Mouse (Mus musculus) WW6 (cell line): ENCODE data around the gene Pcsk5.

Source experiments
- DNase-seq: peaks from one replicate; pipeline ENCODE4 v3.0.0-alpha.2; 2013; ENCODE audit warnings: low read depth, low spot score

Gene Pcsk5

DNA sequence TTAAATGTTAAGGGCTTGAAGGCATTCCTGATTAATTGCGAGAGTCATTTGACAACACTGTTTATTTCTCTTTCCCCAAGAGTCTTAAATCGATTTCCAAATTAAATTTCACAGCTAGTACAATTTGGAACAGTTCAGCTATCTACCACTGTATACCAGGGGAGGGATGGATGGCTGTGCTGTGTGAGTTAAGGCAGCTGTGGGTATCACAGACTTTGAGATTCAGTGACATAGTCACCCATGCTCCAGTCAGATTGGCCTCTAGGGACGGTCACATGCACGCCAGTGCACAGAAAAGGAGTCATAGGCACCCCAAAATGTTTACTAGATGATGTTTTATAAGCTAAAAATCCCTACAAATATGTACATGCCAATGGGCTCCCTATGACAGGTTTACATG lies 260.0 kb downstream of the Pcsk5 start:
- DNase-seq, result no peak

DNA sequence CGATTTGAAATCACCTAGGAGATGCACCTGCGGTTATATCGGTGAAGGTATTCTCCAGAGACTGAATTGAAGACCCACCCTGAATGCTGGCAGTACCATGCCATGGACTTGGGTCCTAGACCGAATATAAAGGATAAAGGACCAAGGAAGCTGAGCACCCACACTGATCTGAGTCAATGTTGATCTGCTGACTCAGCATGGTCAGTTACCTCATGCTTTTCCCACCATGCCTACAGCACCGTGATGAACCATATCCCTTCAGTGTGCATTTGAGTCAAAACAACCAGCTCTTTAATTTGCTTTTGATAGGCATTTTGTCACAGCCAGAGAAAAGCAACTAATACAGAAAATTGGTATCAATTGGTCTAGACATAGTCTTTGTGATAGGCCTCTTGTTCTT lies 262.9 kb downstream of the Pcsk5 start:
- DNase-seq, result no peak

DNA sequence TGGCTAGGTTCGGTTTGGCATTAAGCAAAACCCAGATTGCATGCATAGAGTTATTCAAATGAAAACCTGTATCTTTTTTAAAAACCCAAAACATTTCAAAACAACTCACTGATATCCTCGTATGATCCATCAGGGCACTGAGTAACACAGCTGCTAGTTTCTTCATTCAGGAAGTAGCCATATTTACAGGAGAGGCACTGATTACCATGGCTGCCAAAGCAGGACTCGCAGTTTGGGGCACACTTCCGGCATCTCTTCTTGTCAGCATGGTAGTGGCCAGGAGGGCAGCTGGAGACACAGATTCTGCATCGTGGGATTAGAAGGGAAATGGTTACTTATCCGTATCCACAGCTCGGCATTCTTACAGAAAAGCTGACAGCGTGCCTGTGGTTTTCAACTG lies 265.1 kb downstream of the Pcsk5 start:
- DNase-seq, result no peak

DNA sequence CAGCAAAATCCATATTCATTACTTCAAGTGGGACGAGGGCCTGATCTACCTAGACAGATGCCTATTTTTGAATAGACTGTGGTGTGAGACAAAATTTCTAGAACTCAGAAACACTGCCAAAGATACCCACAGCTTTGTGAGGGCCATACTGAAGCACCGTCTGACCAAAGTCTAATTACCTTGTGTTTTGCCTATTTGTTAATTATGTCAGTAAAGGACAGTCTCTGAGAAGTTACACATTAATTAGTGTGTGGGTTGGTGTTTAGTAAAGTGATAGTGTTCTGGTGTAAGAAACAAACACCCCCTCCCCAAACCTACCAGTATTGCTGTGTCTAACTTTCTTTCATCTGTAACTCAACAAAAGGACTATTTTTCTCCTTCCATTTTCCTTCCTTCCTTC lies 266.5 kb downstream of the Pcsk5 start:
- DNase-seq, result no peak

DNA sequence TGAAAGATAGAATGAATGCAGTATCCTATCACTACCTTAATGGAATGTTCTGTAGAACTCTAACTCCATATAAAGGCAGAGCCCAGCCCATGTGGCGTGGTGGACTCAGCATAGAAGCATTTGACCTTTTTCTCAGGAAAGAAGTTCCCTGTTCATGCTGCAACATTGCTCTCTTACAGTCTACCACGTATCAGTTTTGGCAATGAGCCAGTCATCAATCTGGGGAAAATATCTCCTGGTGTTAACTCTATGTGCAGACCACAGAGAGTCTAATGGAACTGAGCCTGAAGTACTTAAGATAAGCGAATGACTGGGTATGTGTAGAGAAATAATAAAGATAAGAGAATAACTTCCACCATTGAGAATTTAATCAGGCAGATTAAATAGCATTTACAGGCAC lies 270.2 kb downstream of the Pcsk5 start:
- no peak for DNase-seq

DNA sequence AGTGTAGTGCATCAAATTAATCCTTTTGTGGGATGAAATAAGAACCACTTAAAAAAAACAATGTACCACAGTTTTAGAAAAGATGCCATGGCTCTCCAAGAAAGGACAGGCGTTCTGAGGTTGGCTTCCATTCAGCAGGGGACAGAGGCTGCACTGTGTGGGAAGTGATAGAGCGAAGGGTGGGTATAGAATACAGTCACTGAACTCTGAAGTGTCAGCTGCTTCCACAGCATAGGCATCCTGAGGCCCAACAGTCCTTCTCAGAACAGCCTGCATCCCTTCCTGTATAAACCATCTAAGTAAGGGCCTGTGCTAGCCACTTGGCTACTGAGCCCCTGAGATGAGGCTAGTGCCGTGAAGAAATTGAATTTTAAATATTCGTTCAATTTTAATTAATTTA lies 271.3 kb downstream of the Pcsk5 start:
- no peak for DNase-seq

DNA sequence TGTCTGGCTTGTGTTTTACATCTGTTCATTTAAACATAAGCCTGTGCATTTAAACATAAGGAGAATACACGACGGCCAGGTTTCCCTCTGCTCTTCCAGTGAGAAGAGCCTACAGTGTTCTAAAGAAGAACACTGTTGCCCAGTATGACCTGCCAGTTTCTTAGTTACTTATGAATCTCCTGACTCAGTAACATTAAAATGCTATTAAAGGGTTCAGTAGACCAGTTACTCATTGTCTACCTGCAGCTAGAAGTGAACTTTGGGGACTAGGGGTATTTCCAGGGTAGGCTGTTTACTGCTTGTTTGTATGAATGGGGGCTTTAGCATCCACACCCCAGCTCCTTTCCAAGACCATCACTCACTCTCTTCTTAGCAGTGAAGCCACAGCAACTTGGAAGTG lies 278.7 kb downstream of the Pcsk5 start:
- no peak for DNase-seq

DNA sequence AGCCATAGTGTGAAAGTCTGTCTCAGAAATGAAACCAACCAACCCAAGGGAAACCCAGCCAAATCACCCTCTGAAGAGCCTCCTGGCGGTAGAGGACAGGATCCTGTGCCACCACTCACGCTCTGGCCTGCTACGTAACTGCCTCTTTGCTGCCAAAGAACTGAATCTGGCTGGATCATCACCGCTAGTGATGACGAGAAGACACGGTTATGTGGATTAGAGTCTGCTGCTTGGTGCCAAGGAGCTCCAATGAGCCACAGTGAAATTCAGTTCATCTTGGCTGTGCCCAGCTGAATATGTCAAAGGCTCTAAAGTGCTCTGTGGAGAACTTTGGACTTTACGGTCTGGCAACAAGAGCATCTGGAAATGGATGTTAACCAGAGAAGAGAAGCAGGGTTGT lies 282.3 kb downstream of the Pcsk5 start:
- DNase-seq, result no peak

DNA sequence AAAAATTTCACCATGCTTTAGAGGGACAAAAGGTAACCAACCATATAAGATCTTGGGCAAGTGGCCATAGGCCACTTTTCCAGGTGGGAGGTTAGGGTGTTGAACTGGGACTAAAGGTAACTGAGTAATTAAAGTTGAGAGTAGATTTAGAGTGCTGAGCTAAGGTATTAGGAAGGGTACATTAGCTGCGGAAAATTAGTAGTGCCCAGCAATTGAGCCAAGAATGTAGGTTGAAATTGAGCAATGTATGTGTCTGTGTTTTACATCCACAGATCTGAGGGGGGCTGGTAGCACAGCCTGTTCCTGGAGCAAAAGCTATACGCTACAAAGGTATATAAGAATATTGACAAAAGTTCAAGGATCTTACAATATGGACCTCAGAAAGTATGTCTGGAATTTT lies 282.9 kb downstream of the Pcsk5 start:
- no peak for DNase-seq

DNA sequence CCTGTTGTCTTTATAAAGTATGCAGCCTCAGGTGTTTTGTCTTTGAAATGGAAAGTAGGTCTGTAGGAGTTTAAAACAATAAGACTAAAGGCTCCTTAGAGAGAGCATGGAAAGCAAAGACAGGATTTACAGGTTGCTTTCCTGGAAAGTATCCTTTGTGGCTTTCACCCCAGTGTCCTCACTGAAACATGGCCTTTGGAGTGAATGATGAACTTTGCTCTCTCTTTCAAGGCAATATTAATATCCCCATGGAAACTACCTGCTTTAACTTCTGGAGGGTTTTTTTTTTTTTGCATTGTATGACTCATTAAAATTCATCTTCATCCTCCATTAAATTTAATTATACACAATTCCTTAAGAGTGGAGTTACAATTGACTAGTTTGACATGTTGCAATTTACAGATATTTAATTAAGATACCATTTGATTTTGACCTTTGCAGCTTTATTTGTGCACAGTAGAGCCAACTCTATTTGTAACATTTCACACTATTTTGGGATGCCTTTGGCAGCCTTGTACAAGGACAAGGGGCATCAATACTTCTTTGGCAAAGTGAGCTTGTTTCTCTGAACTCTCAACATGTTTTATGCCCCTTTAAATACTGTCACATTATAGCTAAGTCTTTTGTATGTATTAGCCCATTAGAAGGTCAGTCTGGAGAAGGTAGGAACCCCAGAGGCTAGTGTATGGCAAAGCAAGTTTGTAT lies 283.9 kb downstream of the Pcsk5 start:
- no peak for DNase-seq

DNA sequence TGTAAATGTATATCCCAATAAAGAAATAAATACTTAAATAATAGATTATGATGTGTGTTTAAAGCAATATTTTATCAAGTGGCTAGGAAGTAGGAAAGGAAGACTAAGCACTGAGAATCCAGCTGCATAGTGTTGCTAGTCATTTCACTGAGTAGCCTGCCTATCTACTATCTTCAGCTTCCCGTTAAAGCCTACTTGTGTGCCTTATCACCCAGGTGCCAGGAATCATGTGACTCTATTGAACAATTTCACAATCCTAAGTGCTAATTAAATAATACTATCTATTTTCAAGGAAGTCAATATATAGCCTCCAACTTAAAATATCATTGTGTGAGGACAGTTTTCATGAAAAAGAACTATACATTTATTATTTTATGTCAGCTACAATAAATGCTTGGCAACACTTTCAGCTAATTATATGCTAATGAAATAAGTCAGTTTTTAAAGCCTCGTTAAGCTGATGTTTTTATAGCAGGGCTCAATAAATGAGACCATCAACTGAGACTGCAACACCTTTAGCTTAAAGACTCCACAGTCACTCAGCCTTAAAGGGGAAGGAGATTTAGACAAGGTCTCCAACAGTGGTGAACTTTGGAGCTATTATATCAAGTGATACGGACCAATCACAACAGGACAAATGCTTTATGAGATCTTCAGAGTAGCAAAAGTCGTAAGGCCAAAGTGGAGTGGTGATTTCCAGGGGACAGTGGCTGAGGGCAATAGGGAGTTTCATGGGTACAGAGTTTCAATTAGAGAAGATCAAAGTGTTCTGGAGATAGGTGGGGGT lies 308.5 kb downstream of the Pcsk5 start:
- no peak for DNase-seq

DNA sequence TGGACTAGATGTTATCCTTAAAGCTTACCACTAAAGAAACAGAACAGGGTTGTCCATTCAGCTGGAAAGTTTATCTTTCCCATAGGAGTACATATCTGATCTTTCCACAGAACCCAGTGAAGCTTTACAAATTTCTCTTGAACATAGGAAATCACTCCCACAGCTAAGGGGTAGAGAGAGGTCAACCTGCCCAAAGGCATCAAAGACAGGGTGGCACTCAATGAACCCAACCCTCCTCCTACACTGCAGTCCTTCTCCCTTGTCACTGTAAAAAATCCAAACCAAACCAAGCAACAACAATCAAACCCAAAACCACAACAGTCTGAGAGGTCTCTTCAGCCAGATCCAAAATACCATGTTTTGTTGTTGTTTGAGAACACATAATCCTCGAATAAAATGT lies 311.9 kb downstream of the Pcsk5 start:
- no peak for DNase-seq

DNA sequence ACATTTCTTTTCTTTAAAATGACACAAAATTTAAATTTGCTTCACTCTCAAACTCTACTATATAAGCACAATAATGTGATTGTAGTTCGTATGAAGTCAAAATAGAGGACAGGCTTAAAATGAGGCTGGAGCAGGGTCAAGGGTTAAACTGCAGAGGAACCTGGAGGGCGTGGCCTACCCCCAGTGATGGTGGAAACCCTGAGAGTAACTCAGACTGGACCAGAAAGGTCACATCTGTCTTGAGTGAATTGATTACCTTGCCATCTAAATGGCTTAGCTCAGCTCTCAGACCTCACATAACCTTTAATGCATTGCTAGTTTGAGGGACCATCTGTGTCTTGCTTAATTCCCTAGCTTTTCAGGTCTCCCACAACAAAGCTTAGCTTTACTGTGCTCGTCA lies 323.0 kb downstream of the Pcsk5 start:
- DNase-seq, result no peak

DNA sequence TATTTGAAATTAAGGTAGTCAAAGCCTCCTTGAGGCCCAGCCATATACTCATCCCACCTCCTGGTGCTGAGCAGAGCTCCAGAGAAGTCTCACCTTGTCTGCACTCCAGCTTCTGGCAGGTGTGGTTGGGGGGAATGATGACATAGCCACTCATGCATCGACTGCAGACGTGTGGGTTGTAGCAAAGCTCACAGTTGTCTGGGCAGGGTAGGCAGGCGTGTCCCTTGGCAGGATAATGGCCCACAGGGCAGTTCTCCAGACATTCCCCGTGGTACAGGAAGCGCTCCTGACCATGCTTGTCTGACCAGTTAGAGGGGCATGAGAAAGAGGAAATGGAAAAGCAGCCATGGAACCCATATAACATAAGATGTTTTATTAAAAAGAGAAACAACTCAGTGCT lies 326.1 kb downstream of the Pcsk5 start:
- DNase-seq, result no peak

DNA sequence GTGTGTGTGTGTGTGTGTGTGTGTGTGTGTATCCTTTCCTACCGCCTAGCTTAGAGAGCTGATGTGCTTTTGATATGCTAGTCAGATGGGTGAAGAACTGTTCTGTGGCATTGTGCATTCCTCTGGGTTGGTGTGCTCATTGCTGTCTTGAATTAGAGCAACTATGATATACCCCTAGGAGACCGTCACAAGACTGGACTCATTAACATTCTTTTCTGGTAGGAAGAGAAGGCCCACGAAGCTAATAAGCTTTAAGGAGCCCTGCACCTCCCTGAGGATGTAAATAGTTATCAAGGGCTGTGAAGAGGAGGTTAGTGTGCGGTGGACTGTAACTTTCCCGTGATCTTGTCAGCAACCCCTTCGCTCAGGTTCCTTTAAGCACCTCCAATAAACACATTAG lies 333.2 kb downstream of the Pcsk5 start:
- no peak for DNase-seq

DNA sequence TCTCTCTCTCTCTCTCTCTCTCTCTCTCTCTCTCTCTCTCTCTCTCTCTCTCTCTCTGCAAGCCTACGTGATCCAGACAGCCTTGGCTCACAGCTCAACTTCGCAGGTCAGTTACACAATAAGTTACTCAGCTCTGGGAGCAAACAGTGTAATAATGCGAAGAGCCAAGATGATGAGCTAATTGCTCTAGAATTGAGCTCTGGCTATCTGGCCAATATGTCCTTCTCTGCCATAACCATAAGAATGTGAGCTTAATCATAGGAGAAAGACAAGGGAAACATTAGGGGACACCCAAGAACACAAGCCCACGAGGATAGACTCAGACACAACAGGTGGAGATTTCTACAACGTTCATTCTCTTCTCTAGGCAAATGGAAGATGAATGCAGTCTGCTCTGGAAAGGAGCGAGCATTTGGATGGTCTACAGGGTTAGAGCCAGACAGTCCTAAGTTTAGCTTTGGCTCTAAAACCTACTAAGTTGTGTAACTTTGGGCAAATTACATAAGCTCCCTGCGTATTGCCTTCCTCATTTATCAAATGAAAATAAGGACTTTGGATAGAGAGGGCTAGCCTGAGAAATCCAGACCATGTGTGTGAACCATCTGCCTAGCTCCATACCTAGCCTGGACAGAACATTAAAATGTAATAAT lies 338.7 kb downstream of the Pcsk5 start:
- no peak for DNase-seq

DNA sequence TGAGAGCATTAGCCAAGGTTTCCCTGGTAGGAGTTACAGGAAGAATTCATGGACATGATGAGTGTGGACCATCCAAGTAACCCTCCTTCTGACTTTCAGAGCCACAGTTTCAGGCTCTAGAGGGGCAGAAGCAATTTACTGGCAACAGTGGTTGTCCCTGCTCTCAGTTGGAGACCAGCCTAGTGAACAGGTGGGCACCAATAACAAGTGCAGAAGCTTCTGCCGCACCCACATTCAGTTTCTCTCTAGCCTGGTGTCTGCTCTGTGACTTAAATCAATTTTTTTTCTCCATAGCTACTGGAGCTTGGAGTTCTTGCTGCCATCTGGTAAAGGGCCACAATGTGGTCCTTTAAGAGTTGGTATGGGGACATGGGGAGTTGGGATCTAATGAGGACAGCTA lies 341.3 kb downstream of the Pcsk5 start:
- no peak for DNase-seq

DNA sequence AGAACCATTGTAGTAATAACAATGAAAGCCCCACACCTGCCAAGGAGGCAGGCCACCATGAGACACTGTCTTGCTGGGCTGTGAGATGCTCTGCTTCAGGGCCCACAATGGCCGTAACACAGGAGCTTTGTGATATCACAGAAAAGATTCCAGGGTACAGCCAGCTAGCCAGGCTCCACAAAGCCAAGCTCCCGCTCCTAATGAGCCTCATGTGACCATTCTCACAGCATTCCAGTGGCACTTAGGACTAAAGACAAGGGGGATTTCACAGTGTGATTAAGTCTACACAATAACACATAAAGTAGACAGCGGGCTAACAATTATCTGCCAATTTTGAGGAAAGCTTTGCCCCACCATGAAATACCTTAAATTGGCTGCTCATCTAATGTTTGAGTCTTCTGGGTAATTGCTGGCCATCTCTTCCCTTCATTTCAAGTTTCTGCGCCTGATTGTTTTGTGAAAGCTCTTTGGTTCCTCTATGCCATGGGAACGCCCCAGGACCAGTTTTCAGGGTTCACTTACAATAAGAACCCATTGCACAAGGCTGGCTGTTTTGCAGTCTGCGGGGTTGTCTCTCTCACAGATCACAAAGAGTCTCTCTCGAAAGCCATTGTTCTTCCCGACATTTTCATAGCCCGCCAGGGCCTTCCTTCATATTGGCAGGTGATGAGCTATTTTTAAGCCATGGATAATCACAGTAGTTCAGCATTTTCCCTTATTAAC lies 345.4 kb downstream of the Pcsk5 start:
- no peak for DNase-seq

DNA sequence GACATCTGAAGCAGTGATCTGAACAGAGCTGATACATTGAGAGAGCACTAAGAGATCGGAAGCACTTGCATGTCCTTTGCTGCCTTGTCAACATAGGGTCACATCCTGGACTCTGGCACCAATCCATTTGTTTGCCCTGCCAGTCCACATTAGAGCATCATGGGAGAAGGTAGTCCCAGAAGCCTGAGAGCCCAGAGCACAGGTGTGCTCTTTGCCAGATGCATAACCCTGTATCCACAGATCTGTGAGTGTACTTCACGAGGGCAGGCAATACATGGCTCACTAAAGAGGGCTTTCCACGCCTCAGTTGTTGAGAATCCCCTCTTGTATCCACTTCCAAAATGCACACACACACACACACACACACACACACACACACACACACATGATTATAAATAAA lies 346.1 kb downstream of the Pcsk5 start:
- DNase-seq, result no peak

DNA sequence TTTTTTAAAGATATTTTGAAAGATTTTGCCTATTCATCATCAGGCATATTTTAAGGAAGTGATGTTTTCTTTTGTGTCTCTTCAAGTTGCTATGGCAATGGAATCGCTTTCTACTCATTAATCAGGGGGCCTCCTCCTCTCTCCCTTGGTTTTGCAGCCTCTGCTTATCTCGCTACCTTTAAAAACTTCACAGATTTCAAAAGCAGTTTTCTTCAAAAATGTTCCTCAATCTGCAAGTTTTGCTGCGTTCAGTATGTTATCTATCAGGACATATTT lies 347.6 kb downstream of the Pcsk5 start:
- DNase-seq, result no peak

DNA sequence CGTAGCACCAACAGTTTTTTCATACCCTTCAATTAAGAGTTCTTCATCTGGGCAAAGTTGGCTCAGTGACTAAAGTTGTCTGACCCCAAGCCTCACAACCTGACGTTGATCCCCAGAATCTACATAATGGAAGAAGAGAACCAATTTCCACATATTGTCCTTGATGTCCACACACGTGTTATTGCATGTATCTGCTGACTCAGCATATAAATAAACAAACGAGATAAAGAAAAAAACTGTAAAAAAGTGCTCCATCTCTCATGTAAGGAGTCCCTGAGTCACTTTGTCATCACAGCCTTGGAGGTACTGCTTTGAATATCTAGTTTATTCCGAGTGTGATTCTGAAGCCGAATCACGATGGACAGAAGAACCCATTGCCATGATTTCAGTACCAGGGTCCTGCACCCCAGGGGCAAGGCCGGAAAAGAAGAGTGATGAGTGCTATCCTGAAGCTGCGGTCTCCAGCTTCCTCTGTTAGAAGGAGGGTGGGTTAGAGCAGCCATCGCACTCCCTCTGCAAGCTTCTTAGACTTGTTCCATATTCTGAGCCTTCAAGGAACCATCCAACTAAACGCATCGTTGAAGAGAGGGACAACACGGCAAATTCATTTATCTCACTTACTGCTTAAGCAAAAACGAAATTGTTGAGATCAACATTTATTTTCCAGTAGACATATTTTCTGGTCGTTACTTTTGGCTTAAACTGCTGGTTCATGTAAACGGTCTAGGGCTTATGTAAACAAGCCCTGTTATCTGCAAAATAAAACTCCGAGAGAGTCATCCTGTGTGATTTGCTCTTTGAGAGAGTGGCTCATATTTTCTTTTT lies 348.2 kb downstream of the Pcsk5 start:
- no peak for DNase-seq
